Mouse (Mus musculus): Measurements from ENCODE around the gene Rbfox3. TPM values are rescaled to one million over a fixed set of nuclear protein-coding genes. Genes with fewer than 3 reads are reported as not detected.

Rbfox3 gene
- total RNA-seq, 4 experiments from 2014 or later = 229 to 281 (median 270) TPM

- DNase-seq (ENCODE audit: low spot score in 2 of 2) = no peak
Observed at GRCm38 (mm10) chr11:118484169-118484568, 427.2 kb downstream of the Rbfox3 start.

- no peak for DNase-seq (ENCODE audit: low spot score in 2 of 2)
Observed at GRCm38 (mm10) chr11:118481751-118482150, 429.6 kb downstream of the Rbfox3 start.

DNA sequence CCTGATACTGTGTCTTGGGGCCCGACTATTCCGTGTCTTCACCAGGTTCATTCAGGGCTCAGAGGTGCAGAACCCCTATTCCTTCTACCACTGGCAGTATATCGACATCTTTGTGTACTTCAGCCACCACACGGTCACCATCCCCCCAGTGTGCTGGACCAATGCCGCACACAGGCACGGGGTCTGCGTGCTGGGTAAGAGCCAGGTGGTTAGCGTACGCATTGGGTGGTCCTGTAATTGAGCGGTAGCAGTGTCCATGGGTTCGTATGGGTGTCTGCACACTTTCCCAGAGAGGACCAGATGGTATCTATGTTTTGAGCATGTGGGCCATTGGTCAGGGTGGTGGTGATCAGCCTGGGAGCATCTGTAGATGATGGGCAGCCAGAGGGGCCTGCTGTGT is 430.2 kb downstream of the Rbfox3 start:
- DNase-seq (ENCODE audit: low spot score in 2 of 2) = no peak

- no peak for DNase-seq (ENCODE audit: low spot score in 2 of 2)
Observed at GRCm38 (mm10) chr11:118479776-118480175, 431.6 kb downstream of the Rbfox3 start.

GRCm38 (mm10) chr11:118476396-118477373 is 434.7 kb downstream of the Rbfox3 start, which contains the start of gene Engase:
Engase (plus strand) TSS chr11:118476829.
- DNase-seq (ENCODE audit: low spot score in 2 of 2) = peak; percentile 96 to 97

GRCm38 (mm10) chr11:118475496-118476083 is 435.8 kb downstream of the Rbfox3 start:
- DNase-seq (ENCODE audit: low spot score in 2 of 2) = no peak

GRCm38 (mm10) chr11:118473842-118474500 is 437.4 kb downstream of the Rbfox3 start:
- no peak for DNase-seq (ENCODE audit: low spot score in 2 of 2)

- no peak for DNase-seq (ENCODE audit: low spot score in 2 of 2)
Observed at GRCm38 (mm10) chr11:118473161-118473560, 438.2 kb downstream of the Rbfox3 start.

GRCm38 (mm10) chr11:118471676-118472075 is 439.7 kb downstream of the Rbfox3 start:
- DNase-seq (ENCODE audit: low spot score in 2 of 2) = no peak

GRCm38 (mm10) chr11:118470234-118470966 is 441.0 kb downstream of the Rbfox3 start:
- no peak for DNase-seq (ENCODE audit: low spot score in 2 of 2)

DNA sequence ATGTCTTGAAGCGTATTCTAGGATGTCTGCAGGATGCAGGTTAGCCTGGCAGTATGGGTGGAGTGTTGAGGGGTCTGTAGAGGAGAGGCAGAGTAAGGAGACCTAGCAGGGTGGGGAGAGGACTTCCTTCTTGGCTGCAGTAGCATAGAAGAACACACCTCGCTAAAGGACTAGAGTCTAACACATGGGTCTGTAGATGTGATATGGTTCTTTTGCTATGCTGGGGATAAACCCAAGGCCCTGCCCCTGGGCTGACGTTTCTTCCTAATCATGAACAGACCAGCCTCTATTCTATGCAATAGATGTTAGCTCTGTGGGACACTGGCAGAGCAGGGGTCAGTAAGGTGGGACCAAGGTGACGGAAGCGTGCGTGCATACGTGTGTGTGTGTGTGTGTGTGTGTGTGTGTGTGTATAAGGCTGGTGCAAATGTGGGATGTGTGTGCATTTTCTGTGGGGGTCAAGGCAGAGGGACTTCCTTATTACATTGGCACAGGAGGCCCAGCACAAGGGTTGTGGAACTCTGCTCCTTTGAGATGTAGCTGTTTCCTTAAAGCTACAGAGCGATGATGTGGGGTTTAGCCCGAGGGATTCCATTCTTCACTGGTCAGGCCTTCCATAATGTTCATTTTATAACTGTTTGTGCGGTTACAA is 441.8 kb downstream of the Rbfox3 start:
- no peak for DNase-seq (ENCODE audit: low spot score in 2 of 2)

- no peak for DNase-seq (ENCODE audit: low spot score in 2 of 2)
Observed at GRCm38 (mm10) chr11:118467441-118468035, 443.9 kb downstream of the Rbfox3 start.

DNA sequence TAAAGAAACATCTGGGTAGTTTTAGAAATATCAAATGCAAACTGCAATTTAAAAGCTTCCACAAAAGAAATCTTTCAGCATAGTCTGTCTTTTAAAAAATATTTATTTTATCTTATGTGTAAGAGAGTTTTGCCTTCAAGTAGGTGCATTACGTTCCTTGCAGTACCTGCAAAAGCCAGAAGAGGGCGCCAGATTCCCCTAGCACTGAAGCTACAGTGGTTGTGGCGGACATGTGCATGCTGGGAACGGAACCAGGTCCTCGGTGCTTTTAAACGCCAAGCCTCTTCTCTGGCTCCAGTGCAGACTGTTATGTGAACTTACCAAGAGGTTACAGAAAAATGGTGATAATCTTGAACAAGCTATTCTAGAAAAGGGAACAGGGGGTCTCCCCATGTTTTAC is 451.1 kb downstream of the Rbfox3 start:
- no peak for DNase-seq (ENCODE audit: low spot score in 2 of 2)

GRCm38 (mm10) chr11:118459536-118459935 is 451.9 kb downstream of the Rbfox3 start:
- DNase-seq (ENCODE audit: low spot score in 2 of 2) = no peak

- no peak for DNase-seq (ENCODE audit: low spot score in 2 of 2)
Observed at GRCm38 (mm10) chr11:118459051-118459450, 452.3 kb downstream of the Rbfox3 start.

DNA sequence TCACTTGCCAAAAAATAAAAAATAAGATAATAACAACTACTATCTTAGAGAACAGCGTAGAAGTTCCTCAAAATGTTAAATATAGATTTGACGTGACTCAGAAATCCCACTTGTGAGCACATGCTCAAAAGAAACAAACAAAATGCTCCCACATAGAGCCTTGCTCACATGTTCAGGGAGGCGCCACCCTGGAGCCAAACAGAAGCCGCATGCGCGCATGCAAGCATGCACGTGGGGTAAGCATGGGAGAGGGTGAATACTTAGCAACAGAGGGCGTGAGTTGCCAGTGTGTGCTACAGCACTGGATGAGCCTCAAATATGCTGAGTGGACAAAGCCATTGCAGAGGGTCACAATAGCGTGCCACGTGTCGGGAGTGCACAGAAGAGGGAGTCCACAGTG is 454.5 kb downstream of the Rbfox3 start:
- peak in 1 of 2 experiments; percentile 65 for DNase-seq (ENCODE audit: low spot score in 2 of 2)

GRCm38 (mm10) chr11:118455788-118456187 is 455.6 kb downstream of the Rbfox3 start:
- no peak for DNase-seq (ENCODE audit: low spot score in 2 of 2)

- no peak for DNase-seq (ENCODE audit: low spot score in 2 of 2)
Observed at GRCm38 (mm10) chr11:118453886-118454671, 457.3 kb downstream of the Rbfox3 start.

DNA sequence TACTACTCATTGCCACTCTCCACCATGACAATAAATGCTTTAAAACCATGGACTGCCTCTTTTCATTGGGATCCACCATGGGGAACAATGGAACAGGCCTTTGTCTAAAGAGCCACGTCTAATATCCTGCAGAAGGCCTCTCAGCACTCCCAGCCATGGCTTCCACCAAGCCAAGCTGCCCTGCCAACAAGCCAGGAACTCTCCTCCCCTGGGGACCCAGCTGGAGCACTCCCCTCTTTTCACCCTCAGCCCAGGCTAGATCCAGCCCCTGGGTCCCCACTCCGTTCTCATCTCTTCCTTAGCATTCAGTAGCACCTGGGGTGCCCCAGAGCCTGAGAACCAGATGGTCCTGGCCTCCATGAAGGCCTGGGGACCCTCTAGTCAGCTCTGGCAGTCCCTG is 458.4 kb downstream of the Rbfox3 start:
- no peak for DNase-seq (ENCODE audit: low spot score in 2 of 2)

GRCm38 (mm10) chr11:118451211-118451610 is 460.2 kb downstream of the Rbfox3 start:
- no peak for DNase-seq (ENCODE audit: low spot score in 2 of 2)

All from layer of hippocampus, adult 8-10 months (tissue).